Mouse (Mus musculus): ENCODE data around the gene Hint1. TPM values are rescaled to one million over a fixed set of nuclear protein-coding genes. Genes with fewer than 3 reads are reported as not detected.

Hint1 gene
- total RNA-seq (2014; rRNA removed; ENCODE audit: low replicate concordance) (704 and 779 TPM in 2 replicates), polyA plus RNA-seq (2015; fragmentation: Nextera tagmentation; extraction: Ambion mirVana) (923 and 965 TPM in 2 replicates)

GRCm38 (mm10) chr11:54866119-54867048 lies at the start of gene Hint1:
Hint1 (plus strand) TSS chr11:54866383.
- peak within 1 kb of the TSS; percentile 76 for H3K4me2 ChIP-seq (ENCODE audit: low read depth, low read length)
- peak within 1 kb of the TSS; percentile 86 for H3K9ac ChIP-seq (replicated peaks; ENCODE audit: low read depth, low read length)
- H3K27me3 ChIP-seq (ENCODE audit: control insufficient read depth, insufficient read depth, low read length), result no peaks in the 10 kb centered on the region
- H3K4me1 ChIP-seq (ENCODE audit: control insufficient read depth, insufficient read depth), result 0 out of 2 replicates have a peak, but pooled peaks cover 7% of the 10 kb centered on the region
- peaks cover 15% of the 10 kb centered on the region for H3K36me3 ChIP-seq (replicated peaks; ENCODE audit: control insufficient read depth, insufficient read depth, low read length)
- DNase-seq (ENCODE audit: low spot score) (peak; percentile 89), ATAC-seq (ENCODE audit: insufficient read depth, low read depth) (peak; percentile 85)
- TF ChIP-seq EP300 (IDR thresholded peaks at IDR 0.05; ENCODE audit: low read depth) (no peak), CTCF (IDR thresholded peaks at IDR 0.05; ENCODE audit: low read depth) (0 out of 2 replicates have a peak, but pooled peaks have one; percentile 10)
- H3K9me3 ChIP-seq (replicated peaks; ENCODE audit: control insufficient read depth, low read length), result no peaks in the 10 kb centered on the region
- H3K4me3 ChIP-seq (ENCODE audit: low read depth, low read length), result peak within 1 kb of the TSS; percentile 72
- WGBS, result under 1% methylated on average over 100 of the region's 107 CpGs
- H3K27ac ChIP-seq (ENCODE audit: low read depth), result peak within 1 kb of the TSS; percentile 89

GRCm38 (mm10) chr11:54817449-54817848 lies 48.7 kb upstream of the Hint1 start:
- Histone ChIP-seq H3K4me2 (ENCODE audit: low read depth, low read length) (no peak overlapping the region), H3K4me1 (ENCODE audit: control insufficient read depth, insufficient read depth) (0 out of 2 replicates have a peak, but pooled peaks cover 3% of the 10 kb centered on the region), H3K9ac (replicated peaks; ENCODE audit: low read depth, low read length) (no peak overlapping the region), H3K27ac (ENCODE audit: low read depth) (no peak overlapping the region), H3K27me3 (ENCODE audit: control insufficient read depth, insufficient read depth, low read length) (no peaks in the 10 kb centered on the region), H3K9me3 (replicated peaks; ENCODE audit: control insufficient read depth, low read length) (no peaks in the 10 kb centered on the region), H3K36me3 (replicated peaks; ENCODE audit: control insufficient read depth, insufficient read depth, low read length) (no peaks in the 10 kb centered on the region), H3K4me3 (ENCODE audit: low read depth, low read length) (no peak overlapping the region)
- no peak for DNase-seq (ENCODE audit: low spot score)
- TF ChIP-seq EP300 (IDR thresholded peaks at IDR 0.05; ENCODE audit: low read depth), result no peak
- no peak for TF ChIP-seq CTCF (IDR thresholded peaks at IDR 0.05; ENCODE audit: low read depth)
- 53% methylated on average over 4 of the region's 4 CpGs for WGBS
- no peak for ATAC-seq (ENCODE audit: insufficient read depth, low read depth)

- ATAC-seq (ENCODE audit: insufficient read depth, low read depth), result no peak
- H3K9ac ChIP-seq (replicated peaks; ENCODE audit: low read depth, low read length), result no peak overlapping the region
- H3K9me3 ChIP-seq (replicated peaks; ENCODE audit: control insufficient read depth, low read length), result no peaks in the 10 kb centered on the region
- no peaks in the 10 kb centered on the region for H3K27me3 ChIP-seq (ENCODE audit: control insufficient read depth, insufficient read depth, low read length)
- no peak for DNase-seq (ENCODE audit: low spot score)
- no peaks in the 10 kb centered on the region for H3K36me3 ChIP-seq (replicated peaks; ENCODE audit: control insufficient read depth, insufficient read depth, low read length)
- no peak overlapping the region for H3K4me3 ChIP-seq (ENCODE audit: low read depth, low read length)
- no peak overlapping the region for H3K4me2 ChIP-seq (ENCODE audit: low read depth, low read length)
- no peak for TF ChIP-seq EP300 (IDR thresholded peaks at IDR 0.05; ENCODE audit: low read depth)
- TF ChIP-seq CTCF (IDR thresholded peaks at IDR 0.05; ENCODE audit: low read depth), result no peak
- H3K4me1 ChIP-seq (ENCODE audit: control insufficient read depth, insufficient read depth), result no peaks in the 10 kb centered on the region
- no peak overlapping the region for H3K27ac ChIP-seq (ENCODE audit: low read depth)
- 78% methylated on average over 7 of the region's 7 CpGs for WGBS
Measured at GRCm38 (mm10) chr11:54819489-54819888, 46.7 kb upstream of the Hint1 start.

GRCm38 (mm10) chr11:54823467-54823866 lies 42.7 kb upstream of the Hint1 start:
- DNase-seq (ENCODE audit: low spot score), result no peak
- Histone ChIP-seq H3K9ac (replicated peaks; ENCODE audit: low read depth, low read length) (no peak overlapping the region), H3K27ac (ENCODE audit: low read depth) (no peak overlapping the region), H3K4me3 (ENCODE audit: low read depth, low read length) (no peak overlapping the region), H3K4me2 (ENCODE audit: low read depth, low read length) (no peak overlapping the region), H3K9me3 (replicated peaks; ENCODE audit: control insufficient read depth, low read length) (peaks cover 4% of the 10 kb centered on the region; the same call in 1 of the 2 replicates), H3K27me3 (ENCODE audit: control insufficient read depth, insufficient read depth, low read length) (no peaks in the 10 kb centered on the region), H3K4me1 (ENCODE audit: control insufficient read depth, insufficient read depth) (no peaks in the 10 kb centered on the region), H3K36me3 (replicated peaks; ENCODE audit: control insufficient read depth, insufficient read depth, low read length) (no peaks in the 10 kb centered on the region)
- TF ChIP-seq CTCF (IDR thresholded peaks at IDR 0.05; ENCODE audit: low read depth) (no peak), EP300 (IDR thresholded peaks at IDR 0.05; ENCODE audit: low read depth) (no peak)
- ATAC-seq (ENCODE audit: insufficient read depth, low read depth), result no peak
- 61% methylated on average over 4 of the region's 4 CpGs for WGBS

- H3K4me2 ChIP-seq (ENCODE audit: low read depth, low read length), result no peak overlapping the region
- ATAC-seq (ENCODE audit: insufficient read depth, low read depth), result no peak
- WGBS, result 79% methylated on average over 4 of the region's 4 CpGs
Measured at GRCm38 (mm10) chr11:54825774-54826173, 40.4 kb upstream of the Hint1 start.

More at GRCm38 (mm10) chr11:54825774-54826173, 40.4 kb upstream of the Hint1 start:
- no peaks in the 10 kb centered on the region for H3K27me3 ChIP-seq (ENCODE audit: control insufficient read depth, insufficient read depth, low read length)
- DNase-seq (ENCODE audit: low spot score), result no peak
- no peak overlapping the region for H3K27ac ChIP-seq (ENCODE audit: low read depth)
- H3K9me3 ChIP-seq (replicated peaks; ENCODE audit: control insufficient read depth, low read length), result peaks cover 4% of the 10 kb centered on the region; the same call in 1 of the 2 replicates
- TF ChIP-seq EP300 (IDR thresholded peaks at IDR 0.05; ENCODE audit: low read depth) (no peak), CTCF (IDR thresholded peaks at IDR 0.05; ENCODE audit: low read depth) (no peak)
- no peak overlapping the region for H3K9ac ChIP-seq (replicated peaks; ENCODE audit: low read depth, low read length)
- no peaks in the 10 kb centered on the region for H3K36me3 ChIP-seq (replicated peaks; ENCODE audit: control insufficient read depth, insufficient read depth, low read length)
- no peak overlapping the region for H3K4me3 ChIP-seq (ENCODE audit: low read depth, low read length)
- no peaks in the 10 kb centered on the region for H3K4me1 ChIP-seq (ENCODE audit: control insufficient read depth, insufficient read depth)

Data from heart, postnatal 0 days (tissue).